Mouse (Mus musculus): ENCODE results near the gene Wdr54. TPM values are rescaled to one million over a fixed set of nuclear protein-coding genes. Genes with fewer than 3 reads are reported as not detected.

The Wdr54 gene
- total and polyA plus RNA-seq, 2 experiments from 2014 or later = 13.4 to 24.1 TPM

GRCm38 (mm10) chr6:83185895-83186861, 30.0 kb upstream of the Wdr54 start:
- Histone ChIP-seq H3K36me3 (ENCODE audit: insufficient read depth) (peaks cover 55% of the 10 kb centered on the region), H3K9ac (peak overlapping the region; percentile 76), H3K27ac (ENCODE audit: low read depth, low read length) (peak overlapping the region; percentile 85), H3K4me3 (ENCODE audit: low read depth, low read length) (peak overlapping the region; percentile 55), H3K9me3 (ENCODE audit: low read length) (no peaks in the 10 kb centered on the region), H3K4me1 (ENCODE audit: insufficient read depth) (peaks cover 21% of the 10 kb centered on the region), H3K27me3 (ENCODE audit: insufficient read depth, low read length) (no peaks in the 10 kb centered on the region), H3K4me2 (ENCODE audit: low read depth) (peak overlapping the region; percentile 67)
- TF ChIP-seq CTCF (IDR thresholded peaks at IDR 0.05; ENCODE audit: low read depth) = no peak
- peak; percentile 90 for DNase-seq
- peak; percentile 99 for ATAC-seq
- 4% methylated on average over 25 of the region's 25 CpGs for WGBS

- peaks cover 43% of the 10 kb centered on the region for H3K36me3 ChIP-seq (ENCODE audit: insufficient read depth)
- no peaks in the 10 kb centered on the region for H3K9me3 ChIP-seq (ENCODE audit: low read length)
- 0 out of 2 replicates have a peak overlapping the region, but pooled peaks have one; percentile 76 for H3K9ac ChIP-seq
- H3K4me2 ChIP-seq (ENCODE audit: low read depth) = 0 out of 2 replicates have a peak overlapping the region, but pooled peaks have one; percentile 67
- H3K4me3 ChIP-seq (ENCODE audit: low read depth, low read length) = no peak overlapping the region
- peak overlapping the region; percentile 85 for H3K27ac ChIP-seq (ENCODE audit: low read depth, low read length)
- peak; percentile 63 for TF ChIP-seq CTCF (IDR thresholded peaks at IDR 0.05; ENCODE audit: low read depth)
- H3K4me1 ChIP-seq (ENCODE audit: insufficient read depth) = peaks cover 21% of the 10 kb centered on the region
- 83% methylated on average over 3 of the region's 3 CpGs for WGBS
- no peak for DNase-seq
- ATAC-seq = no peak
- no peaks in the 10 kb centered on the region for H3K27me3 ChIP-seq (ENCODE audit: insufficient read depth, low read length)
Observed at GRCm38 (mm10) chr6:83184858-83185435, 28.8 kb upstream of the Wdr54 start.

- Histone ChIP-seq H3K36me3 (ENCODE audit: insufficient read depth) (peaks cover 27% of the 10 kb centered on the region), H3K4me3 (ENCODE audit: low read depth, low read length) (no peak overlapping the region), H3K27me3 (ENCODE audit: insufficient read depth, low read length) (no peaks in the 10 kb centered on the region), H3K27ac (ENCODE audit: low read depth, low read length) (no peak overlapping the region), H3K9me3 (ENCODE audit: low read length) (no peaks in the 10 kb centered on the region), H3K4me1 (ENCODE audit: insufficient read depth) (peaks cover 3% of the 10 kb centered on the region), H3K9ac (peak overlapping the region; percentile 10; the same call in 1 of the 2 replicates), H3K4me2 (ENCODE audit: low read depth) (peak overlapping the region; percentile 55)
- ATAC-seq (no peak), DNase-seq (no peak)
- WGBS = 79% methylated on average over 6 of the region's 6 CpGs
- no peak for TF ChIP-seq CTCF (IDR thresholded peaks at IDR 0.05; ENCODE audit: low read depth)
Observed at GRCm38 (mm10) chr6:83180605-83181004, 24.4 kb upstream of the Wdr54 start.

- Histone ChIP-seq H3K4me2 (ENCODE audit: low read depth) (peak overlapping the region; percentile 55), H3K4me1 (ENCODE audit: insufficient read depth) (no peaks in the 10 kb centered on the region; the same call in 1 of the 2 replicates), H3K9me3 (ENCODE audit: low read length) (no peaks in the 10 kb centered on the region), H3K9ac (peak overlapping the region; percentile 59), H3K27me3 (ENCODE audit: insufficient read depth, low read length) (no peaks in the 10 kb centered on the region), H3K27ac (ENCODE audit: low read depth, low read length) (no peak overlapping the region; the same call in 1 of the 2 replicates), H3K36me3 (ENCODE audit: insufficient read depth) (peaks cover 21% of the 10 kb centered on the region), H3K4me3 (ENCODE audit: low read depth, low read length) (peak overlapping the region; percentile 44)
- 13% methylated on average over 12 of the region's 12 CpGs for WGBS
- DNase-seq = peak; percentile 70
- no peak for TF ChIP-seq CTCF (IDR thresholded peaks at IDR 0.05; ENCODE audit: low read depth)
- ATAC-seq = peak; percentile 96
Observed at GRCm38 (mm10) chr6:83179390-83180117, 23.4 kb upstream of the Wdr54 start.

GRCm38 (mm10) chr6:83175996-83176395, 19.8 kb upstream of the Wdr54 start:
- DNase-seq (no peak), ATAC-seq (no peak)
- no peak overlapping the region for H3K4me2 ChIP-seq (ENCODE audit: low read depth)
- H3K9me3 ChIP-seq (ENCODE audit: low read length) = no peaks in the 10 kb centered on the region
- H3K27me3 ChIP-seq (ENCODE audit: insufficient read depth, low read length) = no peaks in the 10 kb centered on the region
- WGBS = 73% methylated on average over 8 of the region's 8 CpGs
- no peaks in the 10 kb centered on the region for H3K36me3 ChIP-seq (ENCODE audit: insufficient read depth)
- no peak for TF ChIP-seq CTCF (IDR thresholded peaks at IDR 0.05; ENCODE audit: low read depth)
- no peak overlapping the region for H3K4me3 ChIP-seq (ENCODE audit: low read depth, low read length)
- no peak overlapping the region for H3K27ac ChIP-seq (ENCODE audit: low read depth, low read length)
- no peak overlapping the region for H3K9ac ChIP-seq
- peaks cover 9% of the 10 kb centered on the region; the same call in 1 of the 2 replicates for H3K4me1 ChIP-seq (ENCODE audit: insufficient read depth)

GRCm38 (mm10) chr6:83172240-83172920, 16.2 kb upstream of the Wdr54 start:
- DNase-seq (peak; percentile 66), ATAC-seq (peak; percentile 87)
- peak overlapping the region; percentile 25 for H3K4me3 ChIP-seq (ENCODE audit: low read depth, low read length)
- H3K27me3 ChIP-seq (ENCODE audit: insufficient read depth, low read length) = no peaks in the 10 kb centered on the region
- no peak for TF ChIP-seq CTCF (IDR thresholded peaks at IDR 0.05; ENCODE audit: low read depth)
- H3K9ac ChIP-seq = peak overlapping the region; percentile 39
- H3K4me1 ChIP-seq (ENCODE audit: insufficient read depth) = 0 out of 2 replicates have a peak, but pooled peaks cover 11% of the 10 kb centered on the region
- peak overlapping the region; percentile 81 for H3K27ac ChIP-seq (ENCODE audit: low read depth, low read length)
- no peaks in the 10 kb centered on the region for H3K9me3 ChIP-seq (ENCODE audit: low read length)
- 46% methylated on average over 9 of the region's 9 CpGs for WGBS
- H3K4me2 ChIP-seq (ENCODE audit: low read depth) = peak overlapping the region; percentile 42
- no peaks in the 10 kb centered on the region for H3K36me3 ChIP-seq (ENCODE audit: insufficient read depth)

All from forebrain, postnatal 0 days (tissue).